Mouse (Mus musculus) stomach, embryonic 16.5 days (tissue): ENCODE data around the gene 1700129C05Rik. TPM values are rescaled to one million over a fixed set of nuclear protein-coding genes. Genes with fewer than 3 reads are reported as not detected.

ENCODE experiments used
- ATAC-seq: fragments of 200-750 bp; cut with Nextera tagmentation; 2 replicates; pipeline ENCODE4 v1.8.0; 2017; ENCODE audit warnings: moderate number of reproducible peaks, moderate TSS enrichment; ENCODE audit not compliant: insufficient read depth, low FRiP score
- H3K27ac ChIP-seq: fragments of 300-500 bp; sonication (generic); 2 replicates; pipeline ENCODE4 v1.5.1; 2014; ENCODE audit warnings: low read length
- H3K27me3 ChIP-seq: fragments of 300-500 bp; sonication (generic); 2 replicates; pipeline ENCODE4 v1.6.1; 2014; ENCODE audit warnings: low read length, control low read depth, mixed read lengths; ENCODE audit not compliant: control insufficient read depth, insufficient read depth
- H3K36me3 ChIP-seq: fragments of 300-500 bp; sonication (generic); 2 replicates; pipeline ENCODE4 v1.6.1; 2014; ENCODE audit warnings: low read length; ENCODE audit not compliant: control insufficient read depth, insufficient read depth
- H3K4me1 ChIP-seq: fragments of 300-500 bp; sonication (generic); 2 replicates; pipeline ENCODE4 v1.6.1; 2014; ENCODE audit warnings: low read length, control low read depth, mixed read lengths; ENCODE audit not compliant: control insufficient read depth, insufficient read depth
- H3K4me2 ChIP-seq: fragments of 300-500 bp; sonication (generic); 2 replicates; pipeline ENCODE4 v1.6.1; 2014; ENCODE audit warnings: low read depth, low read length, mixed read lengths
- H3K4me3 ChIP-seq: fragments of 300-500 bp; sonication (generic); replicated peaks from 2 replicates; pipeline ENCODE4 v1.5.1; 2014; ENCODE audit warnings: mild to moderate bottlenecking, low read length
- H3K9ac ChIP-seq: fragments of 300-500 bp; sonication (generic); 2 replicates; pipeline ENCODE4 v1.6.1; 2014; ENCODE audit warnings: low read length
- H3K9me3 ChIP-seq: fragments of 300-500 bp; sonication (generic); replicated peaks from 2 replicates; pipeline ENCODE4 v1.6.1; 2016; ENCODE audit warnings: low read length, control low read depth; ENCODE audit not compliant: control insufficient read depth
- WGBS: fragments of 180-500 bp; shearing (Covaris S2); extraction: QIAGEN DNeasy Blood & Tissue Kit; methylation state at CpG from one replicate; pipeline ENCODE4 v1.1.7; 2014; 5-methylcytosine and 5-hydroxymethylcytosine counted together
- polyA plus RNA-seq: library from polyadenylated mRNA; unstranded; fragments of >200 nt; fragmentation: Nextera tagmentation; extraction: Ambion mirVana; gene quantifications from 2 replicates; pipeline ENCODE4 v1.2.1, GENCODE M21; 2015

Gene 1700129C05Rik
- polyA plus RNA-seq: not detected in 2 replicates

DNA sequence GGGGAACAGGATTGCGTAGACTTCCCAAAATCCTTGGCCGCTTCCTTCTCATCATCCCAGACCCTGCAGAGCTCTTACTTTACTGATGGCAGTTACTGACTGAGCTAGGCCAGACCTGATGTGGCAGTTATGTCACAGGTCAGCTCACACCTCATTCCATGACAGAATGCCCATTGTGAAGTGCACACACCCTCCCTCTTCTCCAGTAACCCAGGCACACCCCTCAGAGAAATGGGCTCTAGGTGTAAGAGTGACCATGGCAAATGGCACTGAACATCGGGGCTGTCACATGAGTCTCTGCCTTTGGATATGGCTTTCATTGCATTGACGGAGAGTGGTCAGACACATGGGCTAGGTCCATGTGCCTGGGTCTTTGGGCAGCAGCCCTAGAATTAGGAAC, at the start of gene 1700129C05Rik:
Gene 1700129C05Rik, minus strand, starts transcription at position 101 of the 400 bp plus-strand sequence.
- H3K9me3 ChIP-seq: no peaks in the 10 kb centered on the region
- 93% methylated on average over 4 of the region's 4 CpGs for WGBS
- no peak for ATAC-seq

DNA sequence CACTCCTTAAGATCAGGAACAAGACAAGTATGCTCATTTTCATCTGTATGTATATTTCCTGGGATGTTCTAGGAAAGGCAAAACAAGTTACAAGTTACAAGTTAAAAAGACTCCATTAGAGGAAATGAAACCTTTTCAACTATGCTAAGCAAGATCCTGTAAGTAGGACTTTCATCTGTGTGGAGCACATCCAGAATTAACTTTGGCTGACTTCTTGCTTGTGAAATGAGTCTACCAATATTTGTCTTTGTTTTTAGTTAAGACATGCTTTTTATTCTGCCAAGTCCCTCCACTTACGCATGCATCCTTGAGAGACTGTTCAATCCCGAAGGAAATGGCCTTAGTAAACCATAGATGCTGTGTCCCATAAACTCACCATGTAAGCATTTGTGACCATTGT, 43.4 kb upstream of the 1700129C05Rik start:
- WGBS: 81% methylated on average over 2 of the region's 2 CpGs
- Histone ChIP-seq H3K4me3 (no peak overlapping the region), H3K27ac (no peak overlapping the region), H3K4me2 (no peak overlapping the region), H3K27me3 (no peaks in the 10 kb centered on the region), H3K9ac (no peak overlapping the region), H3K4me1 (no peaks in the 10 kb centered on the region), H3K36me3 (no peaks in the 10 kb centered on the region), H3K9me3 (no peaks in the 10 kb centered on the region)
- ATAC-seq: no peak

More for the DNA sequence above, at the start of gene 1700129C05Rik:
- no peak within 1 kb of the TSS for H3K4me3 ChIP-seq
- no peak within 1 kb of the TSS for H3K9ac ChIP-seq
- no peaks in the 10 kb centered on the region for H3K4me1 ChIP-seq
- H3K27ac ChIP-seq: no peak within 1 kb of the TSS
- no peaks in the 10 kb centered on the region for H3K36me3 ChIP-seq
- H3K27me3 ChIP-seq: no peaks in the 10 kb centered on the region
- no peak within 1 kb of the TSS for H3K4me2 ChIP-seq

DNA sequence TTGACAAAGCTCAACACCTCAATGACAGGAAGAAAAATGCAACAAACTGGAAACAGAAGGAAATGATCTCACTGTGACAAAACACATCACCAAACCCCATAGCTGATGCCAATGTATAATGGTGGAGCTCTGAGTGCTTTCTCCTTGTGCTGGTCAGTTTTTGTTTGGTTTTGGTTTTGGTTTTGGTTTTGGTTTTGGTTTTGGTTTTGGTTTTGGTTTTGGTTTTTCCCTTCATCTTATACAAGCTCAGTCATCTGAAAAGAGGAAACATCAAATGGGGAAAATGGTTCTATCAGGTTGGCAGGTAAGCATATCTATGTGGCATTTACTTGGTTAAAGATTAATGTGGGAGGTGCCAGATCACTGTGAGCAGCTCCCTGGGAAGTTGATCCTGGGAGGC, 42.8 kb upstream of the 1700129C05Rik start:
- no peaks in the 10 kb centered on the region for H3K36me3 ChIP-seq
- no peaks in the 10 kb centered on the region for H3K9me3 ChIP-seq
- no peaks in the 10 kb centered on the region for H3K4me1 ChIP-seq
- H3K4me2 ChIP-seq: no peak overlapping the region
- no peak overlapping the region for H3K9ac ChIP-seq
- H3K27me3 ChIP-seq: no peaks in the 10 kb centered on the region
- ATAC-seq: no peak
- H3K27ac ChIP-seq: no peak overlapping the region
- no peak overlapping the region for H3K4me3 ChIP-seq

DNA sequence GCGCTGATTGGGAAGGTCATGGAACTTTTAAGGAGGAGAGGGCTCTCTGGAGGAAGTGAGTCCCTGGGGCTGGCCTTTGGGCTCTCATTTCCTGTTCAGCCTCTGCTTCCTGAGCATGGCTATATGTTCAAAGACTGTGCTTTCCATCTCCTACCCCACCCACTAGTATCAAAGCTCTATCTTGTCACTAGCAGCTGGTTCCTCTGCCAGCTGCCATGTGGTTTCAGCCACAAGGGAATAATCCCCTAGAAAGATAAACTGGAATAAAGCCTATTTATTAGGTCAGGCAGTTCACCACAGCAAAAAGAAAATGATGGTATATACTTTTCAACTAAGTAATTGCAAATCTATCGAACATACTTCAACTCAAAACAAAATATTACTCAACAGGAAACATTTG, 40.0 kb upstream of the 1700129C05Rik start:
- Histone ChIP-seq H3K4me2 (no peak overlapping the region), H3K36me3 (no peaks in the 10 kb centered on the region), H3K9me3 (no peaks in the 10 kb centered on the region), H3K4me3 (no peak overlapping the region), H3K4me1 (no peaks in the 10 kb centered on the region), H3K9ac (no peak overlapping the region), H3K27me3 (no peaks in the 10 kb centered on the region), H3K27ac (no peak overlapping the region)
- 73% methylated on average over 2 of the region's 2 CpGs for WGBS
- no peak for ATAC-seq

DNA sequence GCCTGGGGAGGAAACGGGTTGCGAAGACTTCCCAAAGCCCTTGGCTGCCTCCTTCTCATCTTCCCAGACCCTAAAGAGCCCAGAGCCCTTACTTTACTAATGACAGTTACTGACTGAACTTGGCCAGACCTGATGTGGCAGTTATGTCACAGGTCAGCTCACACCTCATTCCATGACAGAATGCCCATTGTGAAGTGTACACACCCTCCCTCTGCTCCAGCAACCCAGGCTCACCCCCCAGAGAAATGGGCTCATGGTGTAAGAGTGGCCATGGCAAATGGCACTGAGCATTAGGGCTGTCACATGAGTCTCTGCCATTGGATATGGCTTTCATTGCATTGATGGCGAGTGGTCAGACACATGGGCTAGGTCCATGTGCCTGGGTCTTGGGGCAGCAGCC, 36.0 kb upstream of the 1700129C05Rik start, which contains the start of gene Gm5142:
Gene Gm5142, minus strand, starts transcription at position 101 of the 400 bp plus-strand sequence.
- no peaks in the 10 kb centered on the region for H3K4me1 ChIP-seq
- H3K4me2 ChIP-seq: no peak within 1 kb of the TSS
- H3K9ac ChIP-seq: no peak within 1 kb of the TSS
- ATAC-seq: no peak
- no peaks in the 10 kb centered on the region for H3K27me3 ChIP-seq
- no peak within 1 kb of the TSS for H3K27ac ChIP-seq
- H3K36me3 ChIP-seq: no peaks in the 10 kb centered on the region
- 84% methylated on average over 3 of the region's 3 CpGs for WGBS
- H3K4me3 ChIP-seq: no peak within 1 kb of the TSS
- H3K9me3 ChIP-seq: no peaks in the 10 kb centered on the region

DNA sequence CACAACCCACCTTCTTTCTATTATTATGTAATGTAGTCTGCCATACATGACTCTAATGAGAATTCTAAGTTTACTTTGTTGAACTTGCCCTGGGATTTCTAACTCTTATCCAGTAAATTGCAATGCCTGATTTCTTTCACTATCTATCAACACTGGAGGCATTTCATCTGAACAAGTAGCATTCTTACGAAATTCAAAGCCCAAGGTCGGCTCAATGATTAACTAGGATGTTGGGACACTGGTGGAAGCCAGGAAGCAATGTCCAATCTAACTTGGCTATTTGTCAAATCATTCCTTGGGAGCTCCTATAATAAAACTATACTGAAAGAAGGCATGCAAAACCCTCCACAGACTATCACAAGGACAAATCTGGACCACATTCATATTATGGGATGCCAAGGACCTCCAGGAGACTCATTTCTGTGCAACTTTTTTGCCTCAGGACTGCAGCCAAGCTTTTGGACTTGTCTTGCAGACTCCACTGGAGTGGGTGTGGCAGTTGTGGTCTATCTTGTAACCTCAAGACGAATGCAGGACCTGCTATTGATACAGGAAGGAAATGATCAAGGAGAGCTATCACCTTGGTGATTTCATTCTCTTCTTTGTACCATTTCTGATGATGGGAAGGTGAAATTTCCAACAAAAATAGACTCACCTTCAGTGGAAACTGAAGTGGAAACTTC, 14.5 kb upstream of the 1700129C05Rik start:
- Histone ChIP-seq H3K4me3 (no peak overlapping the region), H3K27me3 (no peaks in the 10 kb centered on the region), H3K36me3 (no peaks in the 10 kb centered on the region), H3K9ac (no peak overlapping the region), H3K9me3 (no peaks in the 10 kb centered on the region), H3K4me2 (no peak overlapping the region), H3K4me1 (no peaks in the 10 kb centered on the region), H3K27ac (no peak overlapping the region)
- ATAC-seq: no peak
- 60% methylated on average over 3 of the region's 3 CpGs for WGBS

DNA sequence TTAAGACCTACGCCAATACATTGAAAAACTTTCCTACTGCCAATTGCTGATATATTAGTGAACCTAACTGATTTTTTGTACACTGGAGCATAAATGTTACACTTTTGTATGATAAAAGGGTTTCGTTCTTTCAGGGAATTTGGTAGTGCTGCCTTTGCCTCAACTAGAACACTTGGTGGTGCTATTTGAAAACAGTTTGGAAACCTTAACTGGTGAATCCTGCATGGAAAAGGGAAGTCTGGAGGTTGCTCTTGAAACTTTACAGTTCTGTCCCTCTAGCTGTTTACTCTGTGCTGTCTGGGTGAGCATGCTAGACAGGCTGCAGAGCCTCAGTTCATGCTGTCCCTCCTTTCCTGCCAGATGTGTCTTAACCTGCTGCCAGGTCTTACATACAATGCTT, 12.9 kb upstream of the 1700129C05Rik start:
- WGBS: 72% methylated on average over 2 of the region's 2 CpGs
- Histone ChIP-seq H3K9me3 (no peaks in the 10 kb centered on the region), H3K27ac (no peak overlapping the region), H3K4me3 (no peak overlapping the region), H3K36me3 (no peaks in the 10 kb centered on the region), H3K4me1 (no peaks in the 10 kb centered on the region), H3K9ac (no peak overlapping the region), H3K27me3 (no peaks in the 10 kb centered on the region), H3K4me2 (no peak overlapping the region)
- ATAC-seq: no peak

DNA sequence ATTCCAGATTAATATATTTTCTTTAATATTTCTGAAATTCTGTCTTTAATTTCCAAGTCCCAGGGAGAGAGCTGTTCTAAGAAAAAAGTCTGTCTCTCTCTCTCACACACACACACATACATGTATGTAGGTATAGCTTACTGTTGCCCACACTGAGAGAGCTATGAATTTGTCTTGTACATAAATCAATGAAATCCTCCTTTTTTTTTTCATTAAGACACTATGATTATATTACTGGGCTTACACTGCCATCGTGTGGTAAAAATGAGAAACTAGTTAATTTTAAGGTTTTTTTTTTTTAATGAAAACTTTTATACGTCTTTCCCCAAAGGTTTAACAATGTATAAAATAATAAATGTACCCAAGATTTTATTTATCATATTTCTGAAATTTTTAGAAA, 28.4 kb downstream of the 1700129C05Rik start:
- Histone ChIP-seq H3K36me3 (no peaks in the 10 kb centered on the region), H3K4me2 (no peak overlapping the region), H3K4me1 (no peaks in the 10 kb centered on the region), H3K9me3 (no peaks in the 10 kb centered on the region), H3K27me3 (no peaks in the 10 kb centered on the region), H3K27ac (no peak overlapping the region), H3K4me3 (no peak overlapping the region), H3K9ac (no peak overlapping the region)
- no peak for ATAC-seq
- WGBS: 2% methylated on average over 2 of the region's 2 CpGs

DNA sequence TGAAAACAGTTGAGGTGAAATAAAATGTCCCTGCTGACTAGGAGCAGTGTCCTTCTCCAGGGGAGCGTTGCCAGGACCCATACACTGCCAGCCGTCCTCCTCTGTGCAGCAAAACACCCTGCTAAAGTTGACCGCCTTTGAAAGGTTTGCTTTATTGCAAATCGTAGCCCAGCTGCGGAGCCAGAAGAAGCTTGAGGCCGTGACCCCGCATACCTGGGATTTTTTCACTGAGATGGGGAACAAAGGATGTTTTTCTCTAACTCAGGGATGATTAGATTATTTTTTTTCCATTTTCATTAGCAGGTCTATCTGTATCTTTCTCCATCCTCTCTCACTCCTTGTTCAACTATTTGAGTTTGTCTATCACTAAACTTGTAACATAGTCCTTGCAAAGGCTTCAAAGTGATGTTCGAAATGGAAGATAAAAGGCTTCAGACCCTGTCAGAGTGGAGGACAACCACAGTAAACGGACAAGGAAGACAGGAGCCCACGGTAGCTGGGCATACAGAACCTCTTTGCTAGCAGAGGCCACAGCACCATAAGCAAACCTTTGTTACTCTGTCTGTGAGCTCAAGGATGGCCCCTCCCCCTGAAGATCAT, 38.6 kb downstream of the 1700129C05Rik start:
- Histone ChIP-seq H3K4me2 (no peak overlapping the region), H3K9ac (no peak overlapping the region), H3K9me3 (no peaks in the 10 kb centered on the region), H3K27ac (no peak overlapping the region), H3K4me3 (no peak overlapping the region), H3K27me3 (no peaks in the 10 kb centered on the region), H3K36me3 (no peaks in the 10 kb centered on the region), H3K4me1 (no peaks in the 10 kb centered on the region)
- ATAC-seq: no peak
- 16% methylated on average over 10 of the region's 10 CpGs for WGBS
